Mouse (Mus musculus) embryonic facial prominence, embryonic 12.5 days (tissue): ENCODE data around the gene Ss18l2. TPM values are rescaled to one million over a fixed set of nuclear protein-coding genes. Genes with fewer than 3 reads are reported as not detected.

Experiments used
- ATAC-seq: fragments of 200-750 bp; cut with Nextera tagmentation; 2 replicates; pipeline ENCODE4 v1.8.0; 2017; ENCODE audit not compliant: insufficient number of reproducible peaks, insufficient read depth, low FRiP score, low TSS enrichment
- H3K27ac ChIP-seq: fragments of 300-500 bp; sonication (generic); 2 replicates; pipeline ENCODE4 v1.5.1; 2016; ENCODE audit warnings: mild to moderate bottlenecking
- H3K27me3 ChIP-seq: fragments of 300-500 bp; sonication (generic); 2 replicates; pipeline ENCODE4 v1.6.1; 2016; ENCODE audit warnings: mild to moderate bottlenecking, moderate library complexity
- H3K36me3 ChIP-seq: fragments of 300-500 bp; sonication (generic); 2 replicates; pipeline ENCODE4 v1.6.1; 2016; ENCODE audit warnings: mild to moderate bottlenecking
- H3K4me1 ChIP-seq: fragments of 300-500 bp; sonication (generic); 2 replicates; pipeline ENCODE4 v1.6.1; 2016
- H3K4me2 ChIP-seq: fragments of 300-500 bp; sonication (generic); replicated peaks from 2 replicates; pipeline ENCODE4 v1.6.1; 2016; ENCODE audit warnings: mild to moderate bottlenecking, moderate library complexity
- H3K4me3 ChIP-seq: fragments of 300-500 bp; sonication (generic); 2 replicates; pipeline ENCODE4 v1.5.1; 2016; ENCODE audit warnings: mild to moderate bottlenecking
- H3K9ac ChIP-seq: fragments of 300-500 bp; sonication (generic); 2 replicates; pipeline ENCODE4 v1.6.1; 2016; ENCODE audit warnings: mild to moderate bottlenecking, moderate library complexity
- H3K9me3 ChIP-seq: fragments of 300-500 bp; sonication (generic); 2 replicates; pipeline ENCODE4 v1.6.1; 2016; ENCODE audit warnings: mild to moderate bottlenecking, moderate library complexity
- WGBS: fragments of 180-500 bp; shearing (Covaris S2); methylation state at CpG from one replicate; pipeline ENCODE4 v1.1.7; 2016; 5-methylcytosine and 5-hydroxymethylcytosine counted together
- polyA plus RNA-seq: library from polyadenylated mRNA; unstranded; fragments of >200 nt; fragmentation: Nextera tagmentation; extraction: Ambion mirVana; gene quantifications from 2 replicates; pipeline ENCODE4 v1.2.1, GENCODE M21; 2016

The Ss18l2 gene
- polyA plus RNA-seq, result 96.2 and 117 TPM in 2 replicates

DNA sequence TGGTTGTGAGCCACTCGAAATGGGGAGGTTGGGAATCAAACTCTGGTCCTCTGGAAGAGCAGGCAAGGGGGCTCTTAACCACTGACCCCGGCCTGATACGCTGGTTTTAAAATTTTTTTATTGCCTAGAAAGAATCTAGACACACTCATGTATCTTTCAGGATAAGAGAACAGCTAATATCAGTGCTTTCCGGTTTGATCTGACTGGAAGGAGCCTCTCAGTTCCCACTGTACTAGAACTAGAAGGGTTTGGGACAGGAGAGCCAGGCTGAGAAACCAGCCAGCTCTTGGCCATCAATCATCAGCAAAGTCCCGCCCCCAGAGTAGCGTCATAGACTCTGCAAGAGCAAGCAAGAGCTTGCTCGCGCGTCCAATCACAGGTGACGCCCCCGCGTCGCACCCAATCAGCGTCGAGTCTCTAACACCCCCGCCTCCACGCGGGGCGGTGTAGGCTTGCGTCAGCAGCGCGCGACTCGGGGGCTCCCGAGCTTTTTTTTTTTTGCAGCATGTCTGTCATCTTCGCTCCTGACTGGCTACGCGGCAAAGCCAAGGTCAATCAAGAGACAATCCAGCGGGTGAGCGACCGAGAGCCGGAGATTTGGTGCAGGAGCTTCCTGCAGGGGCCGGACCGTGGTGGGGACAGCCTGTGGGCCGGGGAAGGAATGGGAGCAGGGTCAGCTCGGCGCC lies at the start of gene Ss18l2:
Ss18l2 (plus strand) TSS at position 432 of the 686 bp plus-strand sequence.
- H3K4me1 ChIP-seq, result peaks cover 23% of the 10 kb centered on the region
- H3K27ac ChIP-seq, result peak within 1 kb of the TSS; percentile 92
- H3K27me3 ChIP-seq, result no peaks in the 10 kb centered on the region
- H3K9me3 ChIP-seq, result no peaks in the 10 kb centered on the region
- ATAC-seq, result peak; percentile 94
- peak within 1 kb of the TSS; percentile 89 for H3K9ac ChIP-seq
- peak within 1 kb of the TSS; percentile 91 for H3K4me3 ChIP-seq
- peak within 1 kb of the TSS; percentile 82 for H3K4me2 ChIP-seq
- 5% methylated on average over 37 of the region's 37 CpGs for WGBS
- H3K36me3 ChIP-seq, result peaks cover 10% of the 10 kb centered on the region; the same call in 1 of the 2 replicates

DNA sequence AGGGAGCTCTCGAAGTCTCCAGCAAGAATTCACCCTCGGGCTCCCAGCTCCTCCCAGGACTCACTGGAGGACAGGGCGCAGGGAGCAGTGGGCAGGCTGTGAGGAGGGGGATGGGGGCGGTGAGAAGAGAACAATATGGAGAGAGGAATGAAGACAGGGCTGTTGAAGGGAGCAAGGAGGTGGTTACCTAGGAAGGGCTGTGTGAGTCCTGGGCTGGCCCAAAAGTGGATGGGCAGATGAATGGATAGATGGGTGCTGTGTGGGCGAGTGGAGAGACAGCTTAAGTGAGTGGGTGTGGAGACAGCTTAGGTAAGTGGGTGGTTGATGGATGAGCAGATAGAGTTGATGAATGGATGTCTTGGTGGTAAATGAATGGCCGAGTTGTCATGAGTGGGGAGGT lies 46.7 kb upstream of the Ss18l2 start:
- no peak for ATAC-seq
- Histone ChIP-seq H3K4me2 (no peak overlapping the region), H3K9ac (no peak overlapping the region), H3K36me3 (no peaks in the 10 kb centered on the region), H3K4me1 (0 out of 2 replicates have a peak, but pooled peaks cover 2% of the 10 kb centered on the region), H3K9me3 (no peaks in the 10 kb centered on the region), H3K27me3 (peaks cover 16% of the 10 kb centered on the region), H3K4me3 (no peak overlapping the region), H3K27ac (no peak overlapping the region)
- 71% methylated on average over 6 of the region's 6 CpGs for WGBS

DNA sequence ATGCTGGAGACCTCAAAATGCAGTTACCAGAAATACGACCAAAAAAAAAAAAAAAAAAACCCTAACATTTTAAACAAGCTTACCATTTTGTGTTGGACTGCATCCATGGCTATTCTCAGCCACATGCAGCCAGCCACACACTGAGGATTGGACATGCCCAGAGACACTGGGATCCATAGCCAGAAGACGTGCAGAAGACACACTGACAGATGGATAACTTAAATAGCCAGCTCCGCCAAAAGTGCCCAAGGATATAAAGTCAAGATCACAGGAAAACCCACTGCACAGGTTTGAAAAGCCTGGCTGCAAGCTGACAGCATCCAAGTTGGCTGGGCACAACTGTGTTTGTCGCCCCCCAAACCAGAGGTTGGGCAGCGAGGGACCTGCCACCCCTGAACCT lies 46.0 kb upstream of the Ss18l2 start:
- 84% methylated on average over 5 of the region's 5 CpGs for WGBS
- no peak for ATAC-seq
- Histone ChIP-seq H3K36me3 (no peaks in the 10 kb centered on the region), H3K9me3 (no peaks in the 10 kb centered on the region), H3K9ac (no peak overlapping the region), H3K4me2 (no peak overlapping the region), H3K4me1 (0 out of 2 replicates have a peak, but pooled peaks cover 3% of the 10 kb centered on the region), H3K4me3 (no peak overlapping the region), H3K27ac (no peak overlapping the region), H3K27me3 (peaks cover 22% of the 10 kb centered on the region)

DNA sequence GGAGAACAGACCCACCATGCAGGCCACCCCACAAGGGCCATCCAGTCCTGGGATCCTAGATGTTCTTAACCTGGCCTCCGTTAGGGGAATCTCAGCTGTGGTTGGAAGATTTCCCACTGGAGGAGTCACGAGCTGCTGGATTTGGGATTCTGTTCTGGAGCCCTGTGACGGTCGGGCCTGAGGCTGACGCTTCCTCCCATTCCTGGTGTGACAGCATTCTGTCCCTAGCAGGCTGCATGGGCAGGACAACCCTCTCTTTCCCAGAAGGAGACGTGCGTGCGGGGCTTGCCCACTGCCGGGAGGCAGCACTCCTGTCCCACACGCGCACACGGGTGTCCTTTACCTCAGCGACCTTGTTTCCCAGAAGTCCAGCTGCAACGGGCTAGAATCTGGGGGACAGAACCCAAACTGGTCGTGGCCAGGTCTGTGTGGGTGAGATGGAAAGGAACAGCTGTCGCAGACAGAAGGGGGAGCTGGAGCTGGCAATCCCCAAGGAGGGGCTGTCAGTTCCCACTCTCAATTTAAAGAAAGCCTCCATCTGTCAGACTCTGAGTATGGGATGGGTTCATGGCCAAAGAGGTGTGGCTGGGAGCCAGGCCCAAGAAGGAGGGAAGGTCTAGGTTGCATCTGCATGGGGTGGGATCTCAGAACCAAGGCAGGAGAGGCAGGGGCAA lies 43.0 kb upstream of the Ss18l2 start:
- Histone ChIP-seq H3K4me1 (peaks cover 13% of the 10 kb centered on the region; the same call in 1 of the 2 replicates), H3K27me3 (peaks cover 40% of the 10 kb centered on the region)
- no peak for ATAC-seq

DNA sequence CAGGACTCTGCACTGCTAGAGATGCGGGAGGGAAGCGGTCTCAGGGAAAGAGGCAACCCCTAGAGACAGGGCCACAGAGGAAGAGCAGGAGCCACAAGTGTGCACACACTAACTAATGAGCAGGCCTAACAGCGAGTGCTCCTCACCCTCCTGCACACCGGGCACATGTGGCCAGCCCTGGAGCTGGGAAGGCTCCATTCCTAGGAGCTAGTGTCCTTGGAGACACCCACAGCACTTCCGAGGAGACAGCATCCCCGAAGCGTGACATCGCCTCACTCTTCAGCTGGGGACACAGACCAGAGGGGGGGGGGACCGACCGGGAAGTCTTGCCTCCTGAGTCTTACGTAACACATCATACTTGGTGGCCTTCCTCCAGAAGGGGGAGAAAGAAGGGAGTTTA lies 42.3 kb upstream of the Ss18l2 start:
- no peaks in the 10 kb centered on the region for H3K36me3 ChIP-seq
- no peak overlapping the region for H3K4me2 ChIP-seq
- H3K27me3 ChIP-seq, result peaks cover 40% of the 10 kb centered on the region
- no peak overlapping the region for H3K9ac ChIP-seq
- peaks cover 16% of the 10 kb centered on the region; the same call in 1 of the 2 replicates for H3K4me1 ChIP-seq
- H3K9me3 ChIP-seq, result no peaks in the 10 kb centered on the region
- no peak; the same call in 1 of the 2 replicates for ATAC-seq
- 80% methylated on average over 11 of the region's 11 CpGs for WGBS
- H3K4me3 ChIP-seq, result no peak overlapping the region
- no peak overlapping the region for H3K27ac ChIP-seq

More for the DNA sequence above, 43.0 kb upstream of the Ss18l2 start:
- Histone ChIP-seq H3K9me3 (no peaks in the 10 kb centered on the region), H3K36me3 (no peaks in the 10 kb centered on the region), H3K4me2 (no peak overlapping the region), H3K4me3 (no peak overlapping the region), H3K9ac (0 out of 2 replicates have a peak overlapping the region, but pooled peaks have one; percentile 10), H3K27ac (no peak overlapping the region)
- WGBS, result 67% methylated on average over 16 of the region's 16 CpGs

DNA sequence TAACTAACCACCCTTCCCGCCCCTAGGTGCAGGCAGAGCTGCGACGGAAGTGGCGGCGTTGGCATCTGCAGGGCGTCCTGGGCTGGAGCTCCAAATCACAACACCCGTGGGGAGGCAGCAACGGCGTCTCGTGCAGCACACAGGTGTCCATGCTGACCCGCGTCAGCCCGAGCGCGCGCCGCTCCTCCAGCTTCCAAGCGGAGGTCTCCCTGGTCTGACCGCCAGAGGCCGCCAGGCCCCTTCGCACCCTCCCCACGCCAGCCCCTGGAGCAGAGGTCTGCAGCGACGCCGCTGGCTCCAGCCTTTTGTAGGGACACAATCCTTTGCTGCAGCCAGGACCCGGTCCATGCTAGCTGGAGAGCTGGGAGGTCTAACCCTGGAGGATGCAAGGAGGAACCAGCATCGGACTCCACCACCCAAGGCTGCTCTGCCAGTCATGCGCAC lies 40.8 kb upstream of the Ss18l2 start:
- peaks cover 40% of the 10 kb centered on the region for H3K27me3 ChIP-seq

DNA sequence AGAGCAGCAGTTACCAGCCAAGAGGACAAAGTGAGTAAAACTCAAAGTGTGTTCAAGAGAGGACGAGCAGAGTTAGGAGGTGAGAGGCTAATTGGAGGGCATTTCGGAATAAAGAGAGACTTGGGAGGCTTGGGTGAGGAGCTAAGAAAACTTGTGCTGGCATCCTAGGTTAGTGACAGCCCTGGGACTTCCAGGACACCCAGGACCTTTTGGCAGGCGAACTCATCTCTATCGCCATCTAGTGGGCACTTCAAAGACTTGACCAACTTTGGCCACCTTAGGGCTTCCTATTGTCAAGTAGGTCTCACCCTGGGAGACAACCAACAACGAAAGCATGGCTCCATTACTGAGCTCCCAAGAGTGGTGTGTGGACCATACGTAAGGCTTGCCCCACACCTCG lies 38.8 kb upstream of the Ss18l2 start:
- H3K4me1 ChIP-seq, result peaks cover 16% of the 10 kb centered on the region; the same call in 1 of the 2 replicates

More for the DNA sequence above, 40.8 kb upstream of the Ss18l2 start:
- H3K4me3 ChIP-seq, result peak overlapping the region; percentile 32
- H3K36me3 ChIP-seq, result no peaks in the 10 kb centered on the region
- no peaks in the 10 kb centered on the region for H3K9me3 ChIP-seq
- peak overlapping the region; percentile 49; the same call in 1 of the 2 replicates for H3K9ac ChIP-seq
- ATAC-seq, result peak; percentile 37; the same call in 1 of the 2 replicates
- WGBS, result under 1% methylated on average over 28 of the region's 28 CpGs
- peaks cover 16% of the 10 kb centered on the region; the same call in 1 of the 2 replicates for H3K4me1 ChIP-seq
- peak overlapping the region; percentile 63 for H3K4me2 ChIP-seq
- H3K27ac ChIP-seq, result no peak overlapping the region

DNA sequence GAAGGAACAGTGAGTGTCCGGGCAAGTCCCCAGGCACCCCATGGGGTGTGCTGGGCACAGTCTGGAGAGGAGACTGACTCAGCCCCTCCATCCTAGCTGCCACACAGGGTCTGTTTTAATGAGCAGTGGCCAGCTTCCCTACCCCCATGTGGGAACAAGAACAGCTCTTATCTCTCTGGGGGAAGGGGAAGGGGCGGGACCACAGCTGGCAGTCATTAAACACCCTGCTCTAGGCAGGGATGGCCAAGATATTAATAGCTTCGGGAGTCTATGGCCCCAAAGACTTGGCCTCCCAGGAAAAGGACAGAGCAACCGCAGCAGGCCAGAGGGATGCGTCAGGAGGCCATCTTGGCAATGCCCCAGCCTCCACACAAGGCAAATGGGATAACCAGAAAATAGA lies 37.8 kb upstream of the Ss18l2 start:
- H3K9me3 ChIP-seq, result no peaks in the 10 kb centered on the region
- peaks cover 35% of the 10 kb centered on the region for H3K27me3 ChIP-seq
- H3K4me1 ChIP-seq, result peaks cover 14% of the 10 kb centered on the region; the same call in 1 of the 2 replicates
- H3K4me3 ChIP-seq, result no peak overlapping the region
- WGBS, result 57% methylated on average over 5 of the region's 5 CpGs
- no peak overlapping the region for H3K4me2 ChIP-seq
- H3K36me3 ChIP-seq, result no peaks in the 10 kb centered on the region
- H3K9ac ChIP-seq, result no peak overlapping the region
- H3K27ac ChIP-seq, result no peak overlapping the region
- no peak for ATAC-seq

More for the DNA sequence above, 38.8 kb upstream of the Ss18l2 start:
- H3K27ac ChIP-seq, result no peak overlapping the region
- H3K4me3 ChIP-seq, result no peak overlapping the region
- no peaks in the 10 kb centered on the region for H3K9me3 ChIP-seq
- WGBS, result 25% methylated on average over 7 of the region's 7 CpGs
- peaks cover 40% of the 10 kb centered on the region for H3K27me3 ChIP-seq
- no peaks in the 10 kb centered on the region for H3K36me3 ChIP-seq
- no peak overlapping the region for H3K4me2 ChIP-seq
- H3K9ac ChIP-seq, result no peak overlapping the region
- ATAC-seq, result no peak

DNA sequence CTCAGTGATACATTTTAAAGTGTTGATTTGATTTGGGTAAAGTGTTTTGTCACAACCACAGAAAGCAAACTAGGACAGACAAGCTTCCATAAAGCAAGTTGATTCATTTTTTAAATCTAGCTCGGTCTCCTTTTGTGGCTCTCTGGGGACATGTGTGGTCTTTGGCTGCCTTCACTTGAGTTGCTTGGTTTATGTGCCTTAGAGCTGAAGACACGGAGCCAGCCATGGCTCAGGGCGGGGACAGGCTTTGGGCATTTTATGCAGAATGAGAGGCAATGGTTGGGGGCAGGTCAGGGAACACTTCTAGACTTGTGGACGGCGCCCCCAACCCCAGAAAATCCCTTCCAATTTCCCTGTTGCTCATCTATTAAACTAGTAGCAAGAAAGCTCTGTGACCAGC lies 36.4 kb upstream of the Ss18l2 start:
- ATAC-seq, result no peak
- Histone ChIP-seq H3K36me3 (no peaks in the 10 kb centered on the region), H3K9ac (no peak overlapping the region), H3K4me3 (no peak overlapping the region), H3K27me3 (peaks cover 21% of the 10 kb centered on the region), H3K4me2 (no peak overlapping the region), H3K27ac (no peak overlapping the region), H3K4me1 (peaks cover 14% of the 10 kb centered on the region; the same call in 1 of the 2 replicates), H3K9me3 (no peaks in the 10 kb centered on the region)
- 82% methylated on average over 5 of the region's 5 CpGs for WGBS

DNA sequence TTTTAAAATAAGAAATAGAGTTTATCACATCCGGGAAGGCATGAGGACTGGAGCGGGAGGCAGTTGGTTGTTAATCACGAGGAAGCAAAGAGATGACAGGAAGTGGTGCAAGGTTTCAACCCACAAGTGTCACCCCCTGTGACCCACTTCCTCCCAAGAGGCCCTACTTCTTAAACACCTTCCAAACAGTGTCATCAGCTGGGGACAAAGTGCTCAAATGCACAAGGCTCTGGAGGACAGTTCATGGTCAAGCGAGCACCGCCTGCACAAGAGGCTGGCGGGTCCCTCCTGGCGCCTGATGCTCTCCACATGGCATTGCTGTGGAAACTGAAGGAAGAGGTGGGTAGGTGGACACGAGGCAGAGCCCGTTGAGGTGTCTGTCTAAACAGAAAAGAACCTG lies 35.1 kb upstream of the Ss18l2 start:
- H3K36me3 ChIP-seq, result no peaks in the 10 kb centered on the region
- H3K9me3 ChIP-seq, result no peaks in the 10 kb centered on the region
- WGBS, result 87% methylated on average over 9 of the region's 9 CpGs
- H3K4me3 ChIP-seq, result no peak overlapping the region
- no peak overlapping the region for H3K9ac ChIP-seq
- peaks cover 4% of the 10 kb centered on the region; the same call in 1 of the 2 replicates for H3K4me1 ChIP-seq
- H3K4me2 ChIP-seq, result no peak overlapping the region
- H3K27me3 ChIP-seq, result peaks cover 10% of the 10 kb centered on the region
- no peak for ATAC-seq
- no peak overlapping the region for H3K27ac ChIP-seq

DNA sequence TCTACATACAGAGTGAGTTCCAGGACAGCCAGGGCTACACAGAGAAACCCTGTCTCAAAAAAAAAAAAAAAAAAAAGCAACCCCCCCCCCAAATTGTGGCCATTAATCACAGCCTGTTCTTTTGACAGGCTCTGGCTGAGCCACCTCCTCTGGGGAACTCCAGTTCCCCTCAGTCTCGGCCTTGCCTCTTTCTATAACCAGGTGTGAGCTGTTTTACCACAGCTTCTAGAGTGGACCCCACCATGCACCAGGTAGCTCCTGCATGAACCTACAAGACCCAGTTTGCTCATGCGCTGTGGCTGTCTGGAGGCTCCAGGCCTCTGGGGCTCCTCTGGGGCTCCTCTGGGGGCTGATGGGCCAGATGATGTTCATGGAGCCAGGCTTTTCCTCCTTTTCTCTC lies 34.6 kb upstream of the Ss18l2 start:
- no peak overlapping the region for H3K4me2 ChIP-seq
- no peak overlapping the region for H3K9ac ChIP-seq
- ATAC-seq, result no peak
- H3K9me3 ChIP-seq, result no peaks in the 10 kb centered on the region
- H3K27me3 ChIP-seq, result peaks cover 6% of the 10 kb centered on the region
- H3K4me1 ChIP-seq, result peaks cover 3% of the 10 kb centered on the region; the same call in 1 of the 2 replicates
- no peak overlapping the region for H3K4me3 ChIP-seq
- 87% methylated on average over 2 of the region's 2 CpGs for WGBS
- H3K36me3 ChIP-seq, result no peaks in the 10 kb centered on the region
- H3K27ac ChIP-seq, result no peak overlapping the region
